Mouse (Mus musculus) bone marrow, adult 2 months (tissue): ENCODE data around the gene Rab11fip2.

Experiments used
- CTCF ChIP-seq: fragments of 200-500 bp; IDR thresholded peaks from 2 replicates; pipeline ENCODE4 v1.5.1; 2011; ENCODE audit warnings: low read length, control low read depth; ENCODE audit not compliant: control insufficient read depth, insufficient read depth
- POLR2A ChIP-seq: fragments of 200-500 bp; IDR thresholded peaks from 2 replicates; pipeline ENCODE4 v1.6.1; 2011; ENCODE audit warnings: low read depth, mild to moderate bottlenecking, control low read depth, low read length, borderline replicate concordance; ENCODE audit not compliant: control insufficient read depth

DNA sequence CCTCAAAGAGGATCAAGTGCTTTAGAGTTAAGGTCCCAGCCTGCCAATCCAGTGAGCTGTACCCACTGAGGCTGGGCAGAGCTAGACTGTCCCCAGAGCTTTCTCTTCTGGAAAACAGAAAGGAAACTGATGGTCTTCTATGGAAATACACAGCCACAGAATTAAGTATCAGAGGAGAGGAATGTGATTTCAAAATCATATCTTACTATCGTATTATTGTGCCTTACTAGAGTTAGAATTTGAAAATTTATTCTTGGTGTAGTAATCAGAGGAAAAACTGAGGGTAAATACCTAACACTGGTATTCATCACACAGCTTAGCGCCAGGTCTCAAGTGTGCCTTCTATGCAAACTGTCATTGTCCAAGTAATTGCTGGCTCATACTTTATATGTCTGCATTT, 54.6 kb downstream of the Rab11fip2 start:
- TF ChIP-seq POLR2A (no peak), CTCF (no peak)
